Mouse (Mus musculus) liver, adult (tissue): ENCODE results near the gene Ech1.

ENCODE experiments used
- GATA4 ChIP-seq: IDR thresholded peaks from 2 replicates; pipeline ENCODE4 v1.6.1; 2014; ENCODE audit warnings: mild to moderate bottlenecking, low read length; ENCODE audit not compliant: insufficient replicate concordance

Gene Ech1

DNA sequence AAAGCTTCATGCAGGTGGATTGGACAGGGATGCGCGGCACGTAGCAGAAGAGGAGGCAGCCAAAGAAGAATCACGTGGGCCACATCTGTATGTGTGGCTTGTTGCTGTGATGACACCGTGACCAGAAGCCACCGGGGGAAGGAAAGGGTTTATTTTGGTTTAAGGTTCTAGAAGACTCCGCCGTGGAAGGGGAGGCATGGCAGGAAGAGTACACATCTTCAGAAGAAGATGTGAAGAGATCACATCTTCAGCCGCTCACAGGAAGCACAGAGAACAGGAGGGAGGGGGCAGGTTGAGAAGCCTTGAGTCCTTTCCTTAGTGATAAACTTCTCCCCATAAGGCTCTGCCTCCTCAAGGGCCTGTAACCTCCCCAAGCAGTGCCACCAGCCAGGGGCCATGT, 25.0 kb upstream of the Ech1 start:
- TF ChIP-seq GATA4: no peak

DNA sequence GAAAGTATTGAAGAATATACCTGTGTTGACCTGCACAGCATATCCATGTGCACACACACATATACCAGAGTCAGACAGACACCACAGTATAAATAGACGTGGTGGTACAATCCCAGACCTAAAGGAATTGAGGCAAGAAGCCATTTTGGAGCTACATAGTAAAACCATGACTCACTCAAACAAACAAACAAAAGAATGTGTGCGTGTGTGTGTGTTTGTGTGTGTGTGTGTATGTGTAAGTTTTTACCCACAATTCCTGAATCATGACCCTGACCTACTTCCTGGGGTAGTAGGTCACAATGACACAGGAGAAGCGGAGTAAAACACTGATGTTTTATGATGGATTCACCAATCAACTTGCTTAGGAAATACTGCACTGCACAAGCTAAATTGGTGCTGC, 23.6 kb upstream of the Ech1 start:
- no peak for TF ChIP-seq GATA4

- no peak for TF ChIP-seq GATA4
Observed at GRCm38 (mm10) chr7:28801901-28802670, 22.9 kb upstream of the Ech1 start.

GRCm38 (mm10) chr7:28802846-28803588, 22.0 kb upstream of the Ech1 start:
- TF ChIP-seq GATA4: no peak

DNA sequence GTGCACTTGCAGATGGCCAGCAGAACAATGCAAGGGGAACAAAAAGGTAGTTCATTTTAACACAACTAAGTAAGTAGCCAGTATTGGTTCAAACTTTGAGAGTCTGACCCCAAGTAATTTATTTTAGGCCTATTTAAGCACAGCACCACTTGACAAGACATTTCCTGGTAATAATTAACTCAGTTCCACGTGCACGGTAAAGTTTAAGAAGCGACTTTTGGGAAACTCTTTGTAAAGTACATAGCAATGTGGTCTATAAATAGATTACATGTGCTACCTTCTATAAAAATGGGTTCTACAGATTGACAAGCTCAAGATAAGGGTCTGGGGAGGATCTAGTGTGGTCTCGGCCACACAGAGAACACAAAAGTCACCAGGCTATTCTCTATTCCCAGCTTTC, 21.3 kb upstream of the Ech1 start:
- no peak for TF ChIP-seq GATA4

GRCm38 (mm10) chr7:28806869-28807268, 18.1 kb upstream of the Ech1 start:
- no peak for TF ChIP-seq GATA4

DNA sequence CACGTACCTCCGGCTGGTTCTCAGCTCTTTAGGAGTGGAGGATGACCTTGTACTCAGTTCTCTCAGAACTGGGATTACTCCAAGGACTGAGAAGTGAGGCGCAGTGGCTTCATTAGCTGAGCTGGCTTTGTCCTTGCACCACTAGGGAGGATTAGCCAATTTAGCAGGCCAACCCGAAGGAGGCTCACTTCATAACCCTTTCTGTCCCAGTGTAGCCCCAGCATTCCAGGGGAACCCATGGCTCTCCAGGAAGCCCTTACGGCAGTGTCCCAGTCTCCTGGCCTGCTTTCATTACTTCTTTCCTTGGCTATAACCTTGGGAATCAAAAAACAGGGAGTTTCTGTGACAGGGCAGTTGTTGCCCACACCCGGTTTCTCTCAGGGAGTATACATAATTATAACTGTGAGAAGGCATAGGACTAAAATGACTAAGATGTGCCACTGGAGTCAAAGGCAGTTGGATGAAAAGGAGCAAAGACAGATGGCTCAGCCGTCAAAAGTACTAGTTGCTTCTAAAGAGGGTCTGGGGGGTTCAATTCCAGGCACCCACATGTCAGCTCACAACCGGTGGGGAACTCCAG, 17.3 kb upstream of the Ech1 start:
- TF ChIP-seq GATA4: no peak

DNA sequence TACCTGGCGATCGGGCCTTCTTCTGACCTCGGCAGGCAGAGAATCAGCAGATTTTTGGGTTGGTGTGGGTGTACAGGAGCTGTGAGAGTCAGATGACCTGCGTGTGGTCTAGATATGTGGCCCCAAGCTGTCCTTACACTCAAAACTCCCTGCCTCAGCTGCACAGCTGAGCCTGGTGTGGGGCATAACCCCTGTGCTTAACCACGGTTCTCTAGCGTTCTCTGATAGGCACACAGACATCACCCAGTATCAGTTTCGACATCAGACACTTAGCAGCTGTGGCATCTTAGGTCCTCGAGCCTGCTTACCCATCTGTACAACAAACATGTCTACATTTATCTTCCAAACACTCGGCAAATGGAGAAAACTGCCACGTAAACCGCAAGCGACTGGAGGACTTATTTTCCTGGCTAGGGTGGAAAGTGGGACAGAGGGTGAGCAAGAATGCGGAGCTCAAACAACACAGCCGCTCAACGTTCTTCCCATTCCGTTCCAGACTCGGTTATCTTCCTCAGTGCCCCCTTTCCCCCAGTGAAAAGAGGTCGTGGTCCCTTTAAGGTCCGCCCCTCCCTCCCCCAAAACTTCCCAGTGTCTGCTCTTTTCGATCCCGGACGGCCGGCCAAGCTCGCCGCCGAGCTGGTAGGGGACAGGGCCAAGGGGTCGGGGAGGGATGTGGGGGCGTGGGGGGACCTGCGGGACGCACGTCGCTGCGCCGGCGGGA, 16.6 kb upstream of the Ech1 start, which contains the start of gene Hnrnpl:
TSS of gene Hnrnpl (plus strand) at position 321 of the 721 bp plus-strand sequence.
- no peak for TF ChIP-seq GATA4

GRCm38 (mm10) chr7:28808957-28809393, 16.0 kb upstream of the Ech1 start:
- no peak for TF ChIP-seq GATA4

DNA sequence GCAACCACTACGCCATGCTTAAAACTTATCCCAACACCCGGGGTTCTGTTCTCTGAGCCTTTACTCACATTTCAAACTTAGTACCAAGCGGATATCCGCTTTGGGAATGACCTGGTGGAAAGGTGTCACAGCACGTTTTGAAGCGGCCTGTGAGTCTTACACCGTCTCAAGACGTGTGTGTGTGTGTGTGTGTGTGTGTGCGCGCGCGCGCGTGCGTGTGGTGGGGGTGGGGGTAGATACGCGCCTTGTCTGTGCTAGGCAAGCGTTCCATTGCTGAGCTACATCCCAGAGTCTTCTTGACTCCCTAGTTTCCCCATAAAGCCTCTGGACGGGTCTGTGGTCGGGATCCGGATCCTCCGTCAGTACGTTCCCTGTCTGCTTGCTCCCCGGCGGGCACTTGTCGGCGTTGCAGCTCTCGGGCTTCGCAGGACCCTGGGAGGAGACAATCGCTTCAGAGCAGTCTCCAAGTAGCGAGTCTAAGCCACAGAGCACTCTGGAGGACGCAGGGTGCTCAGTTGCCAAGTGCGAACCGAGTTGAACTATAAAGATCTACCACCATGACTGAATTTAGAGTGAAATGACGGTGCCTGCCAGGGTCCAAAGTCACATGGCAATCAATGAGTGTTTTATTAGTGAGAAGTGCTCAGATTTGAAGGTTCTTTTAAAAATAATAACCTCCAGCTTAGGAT, 15.5 kb upstream of the Ech1 start:
- TF ChIP-seq GATA4: no peak; the same call in 1 of the 2 replicates

DNA sequence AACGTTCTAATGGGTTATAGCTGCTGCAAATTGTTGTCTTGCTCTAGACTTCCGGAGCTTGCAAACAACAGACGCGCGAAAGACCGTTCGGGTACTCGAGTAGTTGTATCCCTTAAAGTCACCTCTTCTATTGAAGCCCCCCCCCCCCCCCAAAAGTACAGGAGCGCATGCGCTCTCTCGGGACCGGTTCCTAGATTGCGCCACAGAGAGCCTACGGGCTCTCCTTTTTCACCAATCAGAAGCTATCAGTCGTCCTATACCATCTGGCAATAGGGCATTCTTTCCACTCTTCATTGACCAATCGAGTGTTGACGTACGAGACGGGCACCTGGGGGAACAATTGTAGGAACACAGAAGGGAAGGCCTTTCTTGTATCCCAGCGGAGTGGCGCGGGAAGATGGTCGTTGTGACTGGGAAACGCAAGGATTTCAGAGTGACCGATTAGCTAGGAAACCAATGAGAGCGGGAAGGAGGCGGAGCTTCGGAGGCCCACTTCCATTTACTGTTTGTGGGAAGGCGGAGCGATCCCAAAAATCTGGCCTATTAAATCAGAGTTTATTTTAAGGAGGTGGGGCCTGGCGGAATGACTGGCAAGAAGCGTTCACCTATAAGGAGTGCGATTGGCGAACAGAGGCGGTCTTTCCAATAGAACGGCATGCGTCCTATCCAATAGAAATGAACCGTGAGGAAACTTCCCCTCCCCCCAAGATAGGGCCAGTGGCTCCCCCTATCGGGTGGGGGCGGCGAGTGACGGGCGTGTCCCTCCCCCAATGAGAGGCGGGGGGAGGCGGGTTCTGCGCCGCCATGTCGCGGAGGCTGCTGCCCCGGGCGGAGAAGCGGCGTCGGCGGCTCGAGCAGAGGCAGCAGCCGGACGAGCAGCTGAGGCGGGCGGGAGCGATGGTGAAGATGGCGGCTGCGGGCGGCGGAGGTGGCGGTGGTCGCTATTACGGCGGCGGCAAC, 14.6 kb upstream of the Ech1 start:
- TF ChIP-seq GATA4: peak; percentile 95; the same call in 1 of the 2 replicates

GRCm38 (mm10) chr7:28811228-28811627, 13.8 kb upstream of the Ech1 start:
- TF ChIP-seq GATA4: peak; percentile 26; the same call in 1 of the 2 replicates

- TF ChIP-seq GATA4: no peak
Observed at GRCm38 (mm10) chr7:28811640-28812275, 13.3 kb upstream of the Ech1 start.
